Mouse (Mus musculus) neural tube, embryonic 11.5 days (tissue): ENCODE results near the gene Ifna12. TPM values are rescaled to one million over a fixed set of nuclear protein-coding genes. Genes with fewer than 3 reads are reported as not detected.
A peak's percentile ranks its signal among the peaks of the same experiment; 100 is the strongest.

Experiments
- ATAC-seq: fragments of 200-750 bp; cut with Nextera tagmentation; 2 replicates; pipeline ENCODE4 v1.8.0; 2017; ENCODE audit warnings: moderate number of reproducible peaks, mild to moderate bottlenecking, moderate TSS enrichment, moderate library complexity; ENCODE audit not compliant: insufficient read depth, low FRiP score, low TSS enrichment
- DNase-seq: peaks from one replicate; pipeline ENCODE4 v3.0.0-alpha.2; 2015; ENCODE audit warnings: low spot score
- H3K27ac ChIP-seq: fragments of 300-500 bp; sonication (generic); 2 replicates; pipeline ENCODE4 v1.5.1; 2014; ENCODE audit warnings: low read depth, mild to moderate bottlenecking, low read length
- H3K27me3 ChIP-seq: fragments of 300-500 bp; sonication (generic); 2 replicates; pipeline ENCODE4 v1.6.1; 2014; ENCODE audit warnings: mild to moderate bottlenecking, low read length, mixed read lengths; ENCODE audit not compliant: control insufficient read depth, insufficient read depth
- H3K36me3 ChIP-seq: fragments of 300-500 bp; sonication (generic); 2 replicates; pipeline ENCODE4 v1.6.1; 2014; ENCODE audit warnings: mild to moderate bottlenecking, low read length, moderate library complexity, mixed read lengths; ENCODE audit not compliant: control insufficient read depth, insufficient read depth
- H3K4me1 ChIP-seq: fragments of 300-500 bp; sonication (generic); 2 replicates; pipeline ENCODE4 v1.6.1; 2014; ENCODE audit warnings: low read length, mixed read lengths; ENCODE audit not compliant: control insufficient read depth, insufficient read depth
- H3K4me2 ChIP-seq: fragments of 300-500 bp; sonication (generic); 2 replicates; pipeline ENCODE4 v1.6.1; 2014; ENCODE audit warnings: low read depth, mild to moderate bottlenecking, moderate library complexity
- H3K4me3 ChIP-seq: fragments of 300-500 bp; sonication (generic); 2 replicates; pipeline ENCODE4 v1.5.1; 2014; ENCODE audit warnings: low read depth, low read length
- H3K9ac ChIP-seq: fragments of 300-500 bp; sonication (generic); 2 replicates; pipeline ENCODE4 v1.6.1; 2014; ENCODE audit warnings: mild to moderate bottlenecking, low read length
- H3K9me3 ChIP-seq: fragments of 300-500 bp; sonication (generic); 2 replicates; pipeline ENCODE4 v1.6.1; 2016; ENCODE audit warnings: low read length; ENCODE audit not compliant: control insufficient read depth
- WGBS: fragments of 180-500 bp; shearing (Covaris S2); extraction: QIAGEN DNeasy Blood & Tissue Kit; methylation state at CpG from one replicate; pipeline ENCODE4 v1.1.7; 2014; 5-methylcytosine and 5-hydroxymethylcytosine counted together
- polyA plus RNA-seq: library from polyadenylated mRNA; unstranded; fragments of >200 nt; fragmentation: Nextera tagmentation; extraction: Ambion mirVana; gene quantifications from 2 replicates; pipeline ENCODE4 v1.2.1, GENCODE M21; 2014

Gene Ifna12
- polyA plus RNA-seq = not detected in 2 replicates

- Histone ChIP-seq H3K36me3 (no peaks in the 10 kb centered on the region), H3K9me3 (no peaks in the 10 kb centered on the region), H3K4me2 (no peak within 1 kb of the TSS), H3K4me1 (no peaks in the 10 kb centered on the region), H3K9ac (no peak within 1 kb of the TSS), H3K27me3 (no peaks in the 10 kb centered on the region), H3K27ac (no peak within 1 kb of the TSS), H3K4me3 (no peak within 1 kb of the TSS)
- DNase-seq = no peak
- no peak for ATAC-seq
These were observed at the start of gene Ifna12 for GRCm38 (mm10) chr4:88603276-88603675. TSS of gene Ifna12 (minus strand) at chr4:88603376.

- WGBS = 48% methylated on average over 2 of the region's 2 CpGs
- no peak within 1 kb of the TSS for H3K4me2 ChIP-seq
- ATAC-seq = no peak
- H3K9ac ChIP-seq = no peak within 1 kb of the TSS
- no peaks in the 10 kb centered on the region for H3K4me1 ChIP-seq
- no peak for DNase-seq
- H3K9me3 ChIP-seq = no peaks in the 10 kb centered on the region
- H3K36me3 ChIP-seq = no peaks in the 10 kb centered on the region
- no peaks in the 10 kb centered on the region for H3K27me3 ChIP-seq
- no peak within 1 kb of the TSS for H3K4me3 ChIP-seq
- H3K27ac ChIP-seq = no peak within 1 kb of the TSS
These were observed 41.2 kb upstream of the Ifna12 start, which contains the start of gene Ifna13 for GRCm38 (mm10) chr4:88644359-88644758. TSS of gene Ifna13 (minus strand) at chr4:88644459.

DNA sequence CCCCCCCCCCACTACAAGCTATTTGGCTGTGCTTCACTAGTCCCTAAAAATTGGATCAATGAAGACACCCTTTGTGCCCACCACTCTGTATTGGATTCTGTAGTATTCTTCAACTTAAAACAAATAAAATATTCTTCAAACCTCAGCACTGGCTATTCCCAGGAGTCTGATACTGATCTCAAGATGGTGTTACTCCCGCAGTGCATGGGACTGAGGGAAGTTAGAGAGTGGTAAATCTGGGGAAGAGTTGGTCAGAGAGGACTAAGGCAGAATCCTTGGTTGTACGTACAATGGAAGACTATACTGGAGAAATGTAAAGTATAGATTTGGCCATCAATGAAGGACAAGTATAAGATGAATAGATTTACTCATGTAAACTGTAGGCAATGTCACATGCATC, 39.4 kb upstream of the Ifna12 start:
- Histone ChIP-seq H3K27ac (no peak overlapping the region), H3K4me1 (no peaks in the 10 kb centered on the region), H3K4me3 (no peak overlapping the region), H3K4me2 (no peak overlapping the region), H3K9me3 (no peaks in the 10 kb centered on the region), H3K27me3 (no peaks in the 10 kb centered on the region), H3K36me3 (no peaks in the 10 kb centered on the region), H3K9ac (no peak overlapping the region)
- DNase-seq (no peak), ATAC-seq (no peak)
- 35% methylated on average over 2 of the region's 2 CpGs for WGBS

DNA sequence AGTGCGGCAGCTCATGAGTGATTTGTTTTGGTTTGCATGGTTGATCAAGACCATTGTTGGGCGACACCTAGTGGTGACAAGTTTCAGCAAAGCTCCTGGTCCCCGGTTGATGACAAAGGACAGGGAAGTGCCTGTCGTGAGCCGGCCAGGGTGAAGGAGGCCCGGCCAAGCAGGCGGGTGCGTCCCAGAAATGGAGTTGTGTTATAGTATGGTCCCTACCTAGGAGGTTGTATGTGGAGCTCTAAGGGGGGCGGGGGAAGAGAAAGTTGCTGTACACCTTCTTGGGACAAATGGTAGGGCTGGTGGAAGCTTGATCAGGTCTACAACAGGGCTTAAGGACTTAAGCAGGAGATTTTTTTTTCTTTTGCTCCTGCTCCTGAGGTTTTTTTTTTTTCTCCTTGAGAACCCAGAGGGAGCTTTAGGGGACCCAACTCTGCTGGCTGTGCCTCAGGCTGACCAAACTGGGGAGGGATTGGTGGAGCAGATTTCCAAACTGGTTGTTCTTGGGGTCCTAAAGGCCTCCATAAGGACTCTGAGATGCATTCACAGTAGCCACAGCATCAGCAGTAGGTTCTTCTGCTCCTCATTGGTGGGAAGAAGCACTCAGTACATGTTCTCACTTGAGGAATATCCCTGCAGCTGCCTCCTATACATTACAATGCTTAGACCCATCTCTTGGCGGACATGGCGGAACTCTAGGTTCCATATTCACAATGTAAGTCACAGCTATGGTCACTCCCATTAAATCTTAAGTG, 38.1 kb upstream of the Ifna12 start:
- peak; percentile 95 for ATAC-seq
- no peaks in the 10 kb centered on the region for H3K36me3 ChIP-seq
- 22% methylated on average over 11 of the region's 11 CpGs for WGBS
- DNase-seq = peak; percentile 87
- no peaks in the 10 kb centered on the region for H3K4me1 ChIP-seq
- no peaks in the 10 kb centered on the region for H3K27me3 ChIP-seq
- no peak overlapping the region for H3K9ac ChIP-seq
- no peak overlapping the region for H3K4me2 ChIP-seq
- no peaks in the 10 kb centered on the region for H3K9me3 ChIP-seq
- H3K27ac ChIP-seq = no peak overlapping the region
- H3K4me3 ChIP-seq = no peak overlapping the region

- no peaks in the 10 kb centered on the region for H3K9me3 ChIP-seq
- no peak overlapping the region for H3K4me3 ChIP-seq
- H3K4me1 ChIP-seq = no peaks in the 10 kb centered on the region
- DNase-seq = no peak
- H3K36me3 ChIP-seq = no peaks in the 10 kb centered on the region
- no peak for ATAC-seq
- H3K27me3 ChIP-seq = no peaks in the 10 kb centered on the region
- 69% methylated on average over 8 of the region's 8 CpGs for WGBS
- no peak overlapping the region for H3K27ac ChIP-seq
- no peak overlapping the region for H3K4me2 ChIP-seq
- no peak overlapping the region for H3K9ac ChIP-seq
These were observed 37.5 kb upstream of the Ifna12 start for GRCm38 (mm10) chr4:88640704-88641076.

- no peaks in the 10 kb centered on the region for H3K36me3 ChIP-seq
- H3K9ac ChIP-seq = no peak within 1 kb of the TSS
- H3K4me1 ChIP-seq = no peaks in the 10 kb centered on the region
- no peak within 1 kb of the TSS for H3K4me2 ChIP-seq
- no peaks in the 10 kb centered on the region for H3K9me3 ChIP-seq
- no peak within 1 kb of the TSS for H3K27ac ChIP-seq
- no peak within 1 kb of the TSS for H3K4me3 ChIP-seq
- WGBS = 90% methylated on average over 4 of the region's 4 CpGs
- no peaks in the 10 kb centered on the region for H3K27me3 ChIP-seq
- ATAC-seq = no peak
- no peak for DNase-seq
These were observed 31.1 kb upstream of the Ifna12 start, which contains the start of gene C87499 for GRCm38 (mm10) chr4:88634311-88634710. TSS of gene C87499 (minus strand) at chr4:88634411.

DNA sequence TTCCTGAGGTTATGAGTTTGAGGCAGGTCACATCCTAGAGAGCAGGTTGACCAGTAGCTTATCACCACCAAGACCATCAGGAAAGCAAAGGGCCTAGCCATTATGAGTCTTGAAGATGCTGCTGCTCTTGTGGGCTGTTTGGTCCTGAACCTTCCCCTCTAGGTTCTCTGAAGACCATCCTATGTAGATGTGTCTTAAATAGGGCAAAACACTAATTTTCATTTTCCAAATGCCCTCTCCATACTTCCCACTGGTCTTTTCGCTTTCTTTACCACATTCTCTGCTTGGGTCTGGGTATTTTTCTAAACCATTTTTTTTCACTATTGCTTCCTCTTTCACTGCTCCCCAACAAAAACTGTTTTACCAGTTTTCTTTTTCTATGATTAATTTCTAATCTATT, 10.9 kb downstream of the Ifna12 start, which contains the start of gene Ifna9:
Gene Ifna9, minus strand, starts transcription at position 101 of the 400 bp plus-strand sequence.
- H3K4me2 ChIP-seq = no peak within 1 kb of the TSS
- H3K9me3 ChIP-seq = no peaks in the 10 kb centered on the region
- no peaks in the 10 kb centered on the region for H3K4me1 ChIP-seq
- H3K27me3 ChIP-seq = no peaks in the 10 kb centered on the region
- no peak for DNase-seq
- 82% methylated on average over 1 of the region's 1 CpGs for WGBS
- no peak within 1 kb of the TSS for H3K9ac ChIP-seq
- H3K27ac ChIP-seq = no peak within 1 kb of the TSS
- H3K4me3 ChIP-seq = no peak within 1 kb of the TSS
- no peak for ATAC-seq
- no peaks in the 10 kb centered on the region for H3K36me3 ChIP-seq

GRCm38 (mm10) chr4:88571698-88572097, 31.5 kb downstream of the Ifna12 start, which contains the start of gene Ifna14:
TSS of gene Ifna14 (minus strand) at chr4:88571798.
- ATAC-seq = no peak
- H3K27ac ChIP-seq = no peak within 1 kb of the TSS
- no peak for DNase-seq
- no peak within 1 kb of the TSS for H3K4me3 ChIP-seq
- no peaks in the 10 kb centered on the region for H3K4me1 ChIP-seq
- 56% methylated on average over 1 of the region's 1 CpGs for WGBS
- no peaks in the 10 kb centered on the region for H3K36me3 ChIP-seq
- no peaks in the 10 kb centered on the region for H3K9me3 ChIP-seq
- no peak within 1 kb of the TSS for H3K4me2 ChIP-seq
- no peak within 1 kb of the TSS for H3K9ac ChIP-seq
- no peaks in the 10 kb centered on the region for H3K27me3 ChIP-seq

GRCm38 (mm10) chr4:88561791-88562190, 41.4 kb downstream of the Ifna12 start:
- H3K27ac ChIP-seq = no peak overlapping the region
- no peak overlapping the region for H3K4me2 ChIP-seq
- H3K27me3 ChIP-seq = no peaks in the 10 kb centered on the region
- no peaks in the 10 kb centered on the region for H3K9me3 ChIP-seq
- no peak overlapping the region for H3K9ac ChIP-seq
- ATAC-seq (no peak), DNase-seq (no peak)
- WGBS = 100% methylated on average over 1 of the region's 1 CpGs
- H3K4me1 ChIP-seq = no peaks in the 10 kb centered on the region
- no peak overlapping the region for H3K4me3 ChIP-seq
- no peaks in the 10 kb centered on the region for H3K36me3 ChIP-seq
